Mouse (Mus musculus) right cerebral cortex, adult 18-20 months (tissue): ENCODE measurements at regions not wholly inside any gene's neighbourhood (a gene's known extent, or its start where the extent isn't known, plus 50 kb on each side); places are given as distances from the start of the nearest gene placed in this dataset.
A peak's percentile ranks its signal among the peaks of the same experiment; 100 is the strongest.

ENCODE experiments used
- DNase-seq: peaks from one replicate; pipeline ENCODE4 v3.0.0; 2022; ENCODE audit warnings: mixed read lengths

- no peak for DNase-seq
Measured at GRCm38 (mm10) chr15:97125836-97126822, 70.4 kb upstream of the Slc38a4 start.

GRCm38 (mm10) chr15:97122263-97122662, 66.5 kb upstream of the Slc38a4 start:
- no peak for DNase-seq

GRCm38 (mm10) chr15:97112452-97113200, 56.9 kb upstream of the Slc38a4 start:
- DNase-seq = no peak

- DNase-seq = no peak
Measured at GRCm38 (mm10) chr15:97111320-97112192, 55.8 kb upstream of the Slc38a4 start.

GRCm38 (mm10) chr15:97107779-97108178, 52.0 kb upstream of the Slc38a4 start:
- no peak for DNase-seq

GRCm38 (mm10) chr15:97106556-97106955, 50.8 kb upstream of the Slc38a4 start:
- DNase-seq = peak; percentile 24
